Mouse (Mus musculus) left cerebral cortex, adult 18-20 months (tissue): Measurements from ENCODE around the gene Tprn. TPM values are rescaled to one million over a fixed set of nuclear protein-coding genes. Genes with fewer than 3 reads are reported as not detected.

Experiments
- DNase-seq, 2 experiments: peaks; one replicate each; pipeline ENCODE4 v3.0.0; 2021 to 2022; ENCODE audit warnings: low spot score in 2 of 2, mixed read lengths in 1 of 2
- total RNA-seq, 2 experiments: library from RNA; stranded (reverse); gene quantifications; 2 replicates each; pipeline ENCODE4 v1.2.3; 2021

Tprn gene
- total RNA-seq, 2 experiments from 2014 or later, result 13.7 to 17.9 TPM

DNA sequence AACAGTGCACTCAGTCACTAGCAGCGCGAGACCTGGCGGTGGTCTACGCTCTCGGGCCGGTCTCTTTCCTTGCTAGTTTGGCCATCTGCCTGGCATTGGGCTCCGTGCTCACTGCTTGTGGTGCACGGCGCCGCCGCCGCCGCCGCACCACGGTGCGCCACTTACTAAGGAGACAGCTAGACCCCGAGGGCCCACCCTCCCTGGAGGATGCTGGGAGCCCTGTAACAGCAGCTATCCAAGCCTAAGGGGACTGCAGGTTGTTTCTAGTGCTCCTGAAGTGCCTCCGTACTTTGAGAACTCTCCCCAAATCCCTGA is 28.4 kb downstream of the Tprn start:
- DNase-seq, result no peak

DNA sequence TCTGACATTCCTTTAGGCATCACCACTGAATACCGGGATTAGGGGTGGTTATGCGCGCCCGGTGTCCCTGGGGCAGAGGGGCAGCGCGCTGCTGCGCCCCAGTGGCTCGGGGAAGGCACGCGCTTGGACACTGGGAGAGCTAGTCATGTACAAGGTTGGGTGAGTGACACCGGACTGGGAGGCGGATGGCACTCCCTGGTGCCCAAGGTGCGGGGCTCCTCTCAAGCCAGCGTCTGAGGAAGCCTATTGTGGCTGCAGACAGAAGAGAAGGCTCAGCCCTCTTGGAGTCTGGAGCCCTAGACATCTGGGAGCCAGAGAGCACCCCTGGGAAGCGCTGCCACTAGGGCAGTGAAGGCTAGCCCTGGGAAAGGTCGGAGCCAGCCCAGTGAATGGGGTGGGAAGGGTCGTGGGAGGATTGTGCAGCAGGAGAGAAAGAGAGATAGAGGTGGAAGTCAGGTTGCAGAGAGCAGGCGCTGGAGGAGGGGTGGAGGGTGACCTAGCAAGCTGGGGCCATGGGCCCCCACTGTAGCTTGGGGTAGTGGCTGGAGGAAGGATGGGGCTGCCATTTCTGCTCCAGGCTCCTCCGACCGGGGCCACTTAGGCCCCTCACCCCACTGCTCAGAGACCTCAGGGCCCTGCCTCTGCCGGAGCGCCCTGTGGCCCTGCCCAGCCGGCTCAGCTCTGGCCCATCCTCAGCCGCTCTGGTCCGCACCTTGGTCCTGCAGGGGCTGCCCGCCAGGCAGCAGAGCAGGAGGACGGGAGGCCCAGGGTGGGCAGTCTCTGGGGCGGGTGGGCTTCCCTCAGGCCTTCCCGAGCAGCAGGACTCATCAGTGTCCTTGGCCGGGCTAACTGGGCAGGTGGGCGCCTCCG is 29.0 kb downstream of the Tprn start:
- no peak for DNase-seq

GRCm38 (mm10) chr2:25292054-25292544 is 29.7 kb downstream of the Tprn start:
- peak; percentile 43 to 67 for DNase-seq

DNA sequence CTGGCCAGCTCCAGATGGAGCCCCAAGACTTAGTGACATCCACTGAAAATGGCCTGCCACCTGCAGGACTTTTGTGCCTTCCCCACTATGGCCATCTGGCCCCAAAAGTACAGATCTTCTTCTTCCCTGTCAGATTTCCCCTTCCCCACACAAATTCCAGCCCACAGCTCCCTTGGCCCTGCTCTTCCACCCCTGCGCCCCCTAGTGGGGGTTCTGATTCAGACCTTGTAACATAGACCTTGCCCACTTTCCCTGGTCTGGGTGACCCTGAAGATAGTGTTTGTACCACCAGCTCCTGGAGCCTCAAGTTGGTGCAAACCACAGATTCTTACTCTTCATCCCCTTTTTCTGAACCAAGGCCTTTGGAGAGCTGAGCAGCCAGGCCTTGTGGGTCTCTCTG is 30.4 kb downstream of the Tprn start:
- DNase-seq, result peak; percentile 69 to 79

GRCm38 (mm10) chr2:25293706-25294105 is 31.3 kb downstream of the Tprn start:
- DNase-seq, result no peak

DNA sequence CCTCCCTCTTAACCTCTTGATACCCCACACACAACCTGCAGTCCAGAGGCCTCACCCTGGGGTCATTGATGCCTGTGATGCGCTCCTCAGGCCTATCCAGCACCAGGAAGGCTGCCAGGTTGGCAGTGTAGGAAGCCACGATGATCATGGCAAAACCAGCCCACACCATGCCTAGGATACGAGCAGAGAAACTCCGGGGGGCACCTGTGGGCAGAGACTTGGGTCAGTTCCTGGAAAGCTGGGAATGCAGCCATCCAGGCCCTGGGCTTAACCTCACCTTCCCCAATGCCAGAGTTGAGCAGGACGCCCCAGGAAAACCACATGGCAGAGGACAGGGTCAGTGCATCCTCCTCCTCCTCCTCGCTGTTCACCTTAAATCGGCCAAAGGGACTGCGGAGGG is 34.7 kb downstream of the Tprn start:
- DNase-seq, result no peak

DNA sequence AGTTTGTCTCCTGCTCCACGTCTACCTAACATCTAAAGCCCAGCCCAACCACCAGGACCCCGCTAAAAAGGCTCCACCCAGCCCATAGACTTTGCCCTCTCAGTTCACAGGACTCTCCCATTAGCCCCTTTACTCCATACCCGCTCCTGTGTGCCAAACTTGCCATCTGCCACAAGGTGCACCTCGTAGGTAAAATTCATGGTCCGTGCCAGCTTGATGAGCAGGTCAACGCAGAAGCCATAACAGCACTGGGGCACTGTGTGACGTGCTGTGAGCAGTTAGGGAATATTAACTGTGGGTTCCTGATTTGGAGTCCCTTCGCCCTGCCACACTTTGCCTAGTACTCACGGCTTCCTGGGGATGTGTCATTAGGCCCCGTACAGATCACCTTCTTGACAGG is 35.6 kb downstream of the Tprn start:
- no peak for DNase-seq

- DNase-seq, result no peak
These were observed 41.0 kb downstream of the Tprn start for GRCm38 (mm10) chr2:25303452-25303851.

GRCm38 (mm10) chr2:25303931-25304656 is 41.7 kb downstream of the Tprn start:
- no peak for DNase-seq

DNA sequence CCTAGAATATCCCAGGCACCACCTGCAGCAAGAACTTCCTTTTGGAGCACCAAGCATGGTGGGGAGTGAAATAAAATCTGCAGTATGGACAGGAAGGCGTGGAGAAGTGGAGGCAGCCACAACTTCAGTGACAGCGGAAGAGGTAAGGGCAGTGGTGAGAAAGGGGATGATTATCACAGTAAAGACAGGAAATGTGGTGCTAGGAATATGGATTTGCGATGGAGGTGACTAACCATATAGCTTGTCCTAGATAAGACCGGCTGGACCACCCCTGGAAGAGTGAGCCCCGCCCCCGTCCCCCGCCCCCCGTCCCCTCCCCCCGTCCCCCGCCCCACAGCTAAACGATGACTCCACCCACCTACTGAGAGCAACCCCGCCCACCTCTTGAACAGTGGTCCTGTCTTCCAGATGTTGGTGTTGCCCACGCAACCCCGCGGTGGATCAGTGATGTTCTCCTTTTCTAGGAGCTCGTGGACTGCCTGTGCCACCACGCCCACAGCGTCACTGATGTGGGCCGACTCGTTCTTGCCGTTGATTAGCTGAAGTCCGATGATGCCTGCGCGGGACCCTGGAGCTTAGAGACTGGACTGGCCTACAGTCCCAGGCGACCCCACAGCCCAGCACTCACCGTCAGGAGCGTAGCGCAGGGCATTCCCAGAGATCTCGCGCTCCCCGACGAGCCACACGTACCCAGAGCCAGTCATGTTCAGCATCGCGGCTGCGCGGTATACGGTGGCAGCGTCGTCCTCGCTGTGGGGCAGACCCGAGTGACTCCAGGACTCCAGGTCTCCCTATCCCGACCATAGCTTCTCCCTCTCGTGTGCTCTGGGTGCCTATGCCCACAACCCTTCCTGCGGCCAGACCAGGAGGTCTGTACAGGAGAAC is 42.5 kb downstream of the Tprn start:
- DNase-seq, result peak in 1 of 2 experiments; percentile 48

DNA sequence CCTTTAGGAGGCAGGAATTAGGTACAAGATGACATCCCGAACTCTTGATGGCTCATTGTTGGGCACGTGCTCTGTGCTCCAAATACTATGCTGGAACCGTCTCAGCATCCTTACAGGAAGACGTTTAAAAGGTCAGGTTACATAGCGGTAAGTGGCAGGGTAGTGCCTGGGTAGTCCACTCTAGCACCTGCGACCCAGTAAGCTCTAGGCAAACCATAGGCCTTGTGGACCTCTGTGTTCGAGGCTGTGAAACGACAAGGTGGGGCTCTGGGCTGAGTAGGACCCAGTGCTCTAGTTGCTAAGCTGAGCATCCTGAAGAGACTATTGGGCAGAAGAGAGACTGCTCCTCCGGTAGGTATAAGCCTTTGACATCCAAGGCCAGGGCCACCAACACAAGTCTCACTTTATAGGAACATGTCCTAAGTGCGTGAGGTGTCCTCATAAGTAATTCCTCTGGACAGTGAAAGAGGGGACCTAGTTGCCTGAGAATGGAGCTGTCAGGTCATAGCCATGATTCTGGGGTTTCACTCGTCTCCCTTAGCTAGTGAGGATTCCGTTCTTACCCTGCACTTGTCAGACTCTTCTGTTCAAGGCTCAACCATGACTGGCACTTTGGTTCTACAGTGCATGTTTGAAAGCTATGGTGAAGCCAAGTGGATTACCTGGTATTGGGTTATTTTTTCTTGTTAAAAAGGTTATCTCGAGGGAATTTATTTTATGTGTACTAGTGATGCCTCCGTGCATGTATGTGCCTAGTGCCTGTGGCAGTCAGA is 43.4 kb downstream of the Tprn start:
- DNase-seq, result no peak

- DNase-seq, result no peak
These were observed 47.8 kb downstream of the Tprn start for GRCm38 (mm10) chr2:25310180-25310579.

DNA sequence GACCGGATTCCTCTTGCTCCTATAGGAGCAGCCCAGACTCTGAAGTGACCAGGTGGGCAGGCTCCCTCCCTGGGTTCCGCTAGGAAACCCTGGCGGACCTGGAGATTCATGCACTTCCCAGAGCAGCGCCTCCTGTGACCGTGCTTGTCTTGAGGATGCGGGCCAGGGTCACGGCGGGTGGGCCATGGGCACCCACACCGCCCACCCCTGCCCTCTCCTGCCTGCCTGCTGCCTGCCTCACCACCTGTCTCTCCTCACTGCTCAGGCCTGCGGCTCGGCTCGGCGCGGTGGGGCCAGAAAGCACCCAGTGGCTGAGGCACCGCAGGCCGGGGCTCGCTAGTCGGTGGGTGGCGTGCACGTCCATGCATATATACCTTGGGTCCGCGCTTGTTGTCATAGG is 48.6 kb downstream of the Tprn start:
- no peak for DNase-seq

GRCm38 (mm10) chr2:25311491-25311891 is 49.1 kb downstream of the Tprn start:
- no peak for DNase-seq

DNA sequence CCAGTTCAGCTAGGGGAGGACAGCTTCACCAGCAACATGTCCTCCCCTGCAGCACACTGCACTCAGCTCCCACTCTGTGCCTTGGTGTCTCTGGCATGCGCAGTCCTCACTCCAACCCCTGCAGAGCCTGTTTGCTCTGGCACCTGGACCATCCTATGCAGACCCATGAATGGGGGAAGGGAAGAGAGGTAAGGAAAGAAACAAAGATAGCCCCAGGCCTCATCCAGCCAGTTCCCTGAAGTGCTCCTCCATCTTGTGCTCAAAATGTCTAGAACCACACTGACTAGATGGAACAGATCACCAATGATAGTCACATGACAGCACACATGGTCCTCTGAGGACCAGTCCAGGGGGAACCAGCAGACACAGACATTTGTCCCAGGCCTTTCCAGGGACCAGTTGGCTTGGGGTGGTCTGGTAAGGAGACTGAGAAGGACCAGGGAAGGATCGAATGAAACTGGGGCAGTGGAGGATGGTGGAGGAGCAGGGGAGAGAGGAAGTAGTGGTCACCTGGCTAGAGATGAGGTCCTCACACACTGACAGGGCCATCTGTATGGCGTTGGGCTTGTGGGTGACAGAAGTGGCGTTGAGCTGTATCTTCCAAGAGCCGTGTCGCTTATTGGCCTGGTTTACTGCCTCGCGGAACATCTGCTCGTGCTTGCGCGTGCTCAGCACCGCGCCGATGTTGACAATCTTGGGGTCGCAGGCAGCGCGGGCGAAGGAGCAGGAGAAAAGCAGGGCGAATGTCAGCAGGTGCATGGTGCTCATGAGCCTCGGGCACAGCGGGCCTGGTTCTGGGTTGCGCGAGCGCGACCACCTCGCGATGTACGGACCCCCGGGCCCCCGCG is 55.9 kb downstream of the Tprn start:
- peak; percentile 51 to 70 for DNase-seq

DNA sequence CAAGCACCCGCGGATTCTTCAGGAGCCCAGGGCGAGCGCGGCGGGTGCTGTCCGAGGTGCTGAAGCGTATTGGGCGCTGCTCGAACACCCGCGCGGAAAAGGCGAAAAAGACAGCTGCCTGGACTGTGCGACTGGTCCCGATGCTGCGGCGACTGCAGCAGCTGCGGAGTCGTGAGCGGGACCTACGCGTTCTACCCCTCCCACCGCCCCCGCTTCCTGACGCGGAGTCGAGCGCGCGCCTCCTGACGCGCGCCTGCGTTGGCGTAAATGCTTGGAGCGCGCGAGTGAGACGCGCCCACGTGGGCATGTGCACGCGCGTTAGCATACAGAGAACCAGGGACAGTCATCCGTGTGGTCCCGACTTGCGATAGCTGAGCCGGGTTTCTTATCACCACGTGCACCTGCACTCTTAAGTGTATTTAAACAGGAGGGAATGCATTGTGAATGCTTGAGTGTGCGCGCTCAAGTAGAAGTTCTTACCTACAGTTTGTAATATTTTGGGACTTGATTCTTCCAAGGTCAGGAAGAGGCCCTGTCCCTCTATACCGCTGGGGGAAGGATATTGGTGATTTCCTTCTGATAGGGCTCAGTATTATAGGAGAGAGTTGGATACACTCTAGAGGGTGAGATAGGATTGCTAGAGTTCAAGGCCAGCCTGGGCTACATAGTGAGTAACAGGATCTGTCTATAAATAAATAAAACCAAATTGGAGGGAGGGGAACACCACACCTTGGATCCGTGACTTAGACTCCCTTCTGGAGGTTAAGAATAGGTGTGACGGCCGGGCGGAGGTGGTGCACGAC is 56.8 kb downstream of the Tprn start, which contains the start of gene Grin1:
Grin1 (minus strand) TSS at position 217 of the 803 bp plus-strand sequence.
- peak; percentile 84 to 95 for DNase-seq
